ENCODE assay signal across 31 mouse cellular contexts in the genomic region with DNA sequence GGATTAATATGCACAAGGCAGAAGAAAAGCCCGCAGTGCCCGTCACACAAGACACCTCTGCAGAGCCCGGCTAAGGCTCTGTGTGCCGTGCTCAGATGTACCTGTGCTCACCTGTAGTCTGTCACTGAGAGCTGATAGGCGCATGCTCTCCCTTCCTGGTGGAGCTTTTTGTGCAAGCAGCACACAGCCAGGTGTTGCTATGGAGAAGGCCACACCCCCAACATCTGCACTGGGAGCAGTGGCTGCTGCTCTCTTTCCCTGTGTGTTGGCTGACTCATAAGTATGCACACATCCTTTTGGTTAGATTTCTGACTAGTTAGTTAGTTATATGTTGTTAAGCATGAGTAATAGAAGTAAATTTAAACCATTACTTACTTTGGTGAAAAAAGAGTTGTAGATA. TPM values are rescaled to one million over a fixed set of nuclear protein-coding genes. Genes with fewer than 3 reads are reported as not detected.
DNase-seq lines count a peak whose midpoint lies in the region; TF ChIP-seq lines count a peak whose summit lies in the region.
"Had no signal": no experiment of that assay in that cellular context is flagged by ENCODE, and none has a peak within 500 bp of the region (broad histone marks: within the 10 kb centered on the region; RNA-seq: fewer than 3 reads in every experiment).

No protein-coding gene starts in this region.

- DNase-seq in 3T3-L1 (ENCODE audit: low read depth, low spot score), result peak; percentile 71
- DNase-seq in R1 (ENCODE audit: low read depth, low spot score), result peak; percentile 59
- DNase-seq in brain, adult 2 months (ENCODE audit: low read depth, low spot score), result peak; percentile 39
- DNase-seq in adrenal gland, adult (ENCODE audit: inconsistent age in 2 of 2, low spot score in 1 of 2), result no peak
- no peak for DNase-seq in retina, embryonic 14.5 days (ENCODE audit: low spot score)
- no peak for DNase-seq in gastrocnemius, postnatal 14 days
- DNase-seq: adrenal gland, postnatal 10 days; adrenal gland, postnatal 36 days; cerebellum, adult 11-12 months; cerebellum, adult 8-10 months; cerebellum, postnatal 10 days; cerebellum, postnatal 36 days; embryo, embryonic 11 days; gastrocnemius, postnatal 10 days; heart, adult 11 months; kidney, adult 2 months had no signal

- H3K27me3 ChIP-seq in C2C12 (ENCODE audit: control insufficient read depth, insufficient read depth, insufficient read length), result no peaks in the 10 kb centered on the region
- H3K27me3 ChIP-seq: embryonic facial prominence, embryonic 13.5 days; forebrain, embryonic 12.5 days; forebrain, embryonic 15.5 days; hindbrain, embryonic 12.5 days had no signal

- no peak overlapping the region for H3K4me3 ChIP-seq in C2C12 (ENCODE audit: insufficient read depth, poor library complexity, severe bottlenecking)
- H3K4me3 ChIP-seq: embryonic facial prominence, embryonic 10.5 days; embryonic facial prominence, embryonic 13.5 days; erythroblast, embryonic 14.5 days; forebrain, embryonic 12.5 days; forebrain, embryonic 15.5 days; hindbrain, embryonic 12.5 days had no signal

- no peaks in the 10 kb centered on the region for H3K79me2 ChIP-seq in C2C12 (ENCODE audit: control insufficient read depth, insufficient read depth)

- intact Hi-C loops in gastrocnemius, postnatal 14 days (cut with DNase I; ENCODE audit: low total_unique reads), result no loop called here

- H3K36me3 ChIP-seq in C2C12 (ENCODE audit: control insufficient read depth, insufficient read depth), result no peaks in the 10 kb centered on the region
- H3K36me3 ChIP-seq: embryonic facial prominence, embryonic 10.5 days; embryonic facial prominence, embryonic 13.5 days; forebrain, embryonic 12.5 days; forebrain, embryonic 15.5 days; hindbrain, embryonic 12.5 days had no signal

- no peak for TF ChIP-seq CTCF in C2C12 (IDR thresholded peaks at IDR 0.05; ENCODE audit: control insufficient read depth, insufficient read depth, insufficient read length)

- H3K79me3 ChIP-seq in C2C12 (ENCODE audit: low read depth), result no peaks in the 10 kb centered on the region

- no peak overlapping the region for H3ac ChIP-seq in C2C12 (ENCODE audit: control insufficient read depth, insufficient read length, low read depth)

TF ChIP-seq in C2C12, 6 proteins besides CTCF, POLR2A, EP300 and RAD21:
- no peak for TF ChIP-seq CEBPB (IDR thresholded peaks at IDR 0.05; ENCODE audit: low read depth)
- peak; percentile 48 for TF ChIP-seq MYOD1 (IDR thresholded peaks at IDR 0.05; ENCODE audit: control insufficient read depth, insufficient read length, low read depth)

RNA-seq across cellular contexts. Expression of a gene that starts 11.5 kb away (rescaled TPM):
- not detected for polyA plus RNA-seq in C2C12 (2012; fragmentation: generic; extraction: Trizol)
- not detected for total RNA-seq in gastrocnemius, postnatal 14 days (2021)
- total RNA-seq: adrenal gland, adult 18-20 months; adrenal gland, postnatal 10 days; adrenal gland, postnatal 36 days; CH12.LX; gastrocnemius, adult 18-20 months; gastrocnemius, postnatal 10 days; gastrocnemius, postnatal 4 days; hematopoietic stem cell, adult 5-6 weeks had no signal
- polyA plus RNA-seq: activated CD4-positive, CD25-positive, alpha-beta regulatory T cell, adult 4 months; embryonic facial prominence, embryonic 10.5 days; embryonic facial prominence, embryonic 13.5 days; erythroblast, embryonic 14.5 days; forebrain, embryonic 12.5 days; forebrain, embryonic 15.5 days; hindbrain, embryonic 12.5 days; hindbrain, embryonic 16.5 days; intestine, embryonic 16.5 days; kidney, adult 2 months had no signal

RNA-seq across cellular contexts. Expression of a gene that starts 21.3 kb away (rescaled TPM):
- polyA plus RNA-seq in C2C12 (2012; fragmentation: generic; extraction: Trizol), result 0.20 TPM
- total RNA-seq in gastrocnemius, postnatal 14 days (2021), result under 1 TPM; 0.31 to 0.38 TPM
- total RNA-seq: CH12.LX had no signal
- polyA plus RNA-seq: activated CD4-positive, CD25-positive, alpha-beta regulatory T cell, adult 4 months; erythroblast, embryonic 14.5 days; kidney, adult 2 months had no signal

RNA-seq across cellular contexts. Expression of a gene that starts 25.8 kb away (rescaled TPM):
- 608 TPM for polyA plus RNA-seq in C2C12 (2012; fragmentation: generic; extraction: Trizol)
- total RNA-seq in gastrocnemius, postnatal 14 days (2021), result 100 to 1,000 TPM; 816 to 919 TPM

Comparison
In these comparisons a context has a peak if more than half of its experiments do, and no peak if none do; other contexts are left out.
1. DNase-seq: peak in 3T3-L1 (single experiment), R1 (single experiment) and brain, adult 2 months (single experiment); none in adrenal gland, adult (0 of 2), retina, embryonic 14.5 days (single experiment) and gastrocnemius, postnatal 14 days (single experiment).